Mouse (Mus musculus): ENCODE measurements around the gene Vat1.
A peak's percentile ranks its signal among the peaks of the same experiment; 100 is the strongest.
"Not testable (repeated sequence)": the region's sequence is repeated elsewhere in the genome, so short reads cannot be mapped to it uniquely, and the experiment has no call there.

Vat1 gene

GRCm38 (mm10) chr11:101441450-101442126 lies 24.4 kb downstream of the Vat1 start:
- not testable (repeated sequence) for DNase-seq

GRCm38 (mm10) chr11:101438006-101438405 lies 28.0 kb downstream of the Vat1 start:
- DNase-seq = not testable (repeated sequence)

- no peak for DNase-seq
Observed at GRCm38 (mm10) chr11:101436916-101437315, 29.1 kb downstream of the Vat1 start.

GRCm38 (mm10) chr11:101435831-101436230 lies 30.2 kb downstream of the Vat1 start:
- no peak for DNase-seq

- no peak for DNase-seq
Observed at GRCm38 (mm10) chr11:101433396-101433795, 32.6 kb downstream of the Vat1 start.

- no peak for DNase-seq
Observed at GRCm38 (mm10) chr11:101431327-101431726, 34.7 kb downstream of the Vat1 start.

GRCm38 (mm10) chr11:101426165-101426564 lies 39.9 kb downstream of the Vat1 start:
- no peak for DNase-seq

- DNase-seq = peak; percentile 99
Observed at GRCm38 (mm10) chr11:101424925-101425813, 40.9 kb downstream of the Vat1 start, which contains the start of the genes Rundc1 and Ptges3l. Gene Rundc1, plus strand, starts transcription at chr11:101425085. Gene Ptges3l, minus strand, starts transcription at chr11:101425333.

- DNase-seq = peak; percentile 21
Observed at GRCm38 (mm10) chr11:101424105-101424851, 41.8 kb downstream of the Vat1 start, which contains the start of gene Gm27029. Gene Gm27029, minus strand, starts transcription at chr11:101424796.

GRCm38 (mm10) chr11:101420148-101420547 lies 45.9 kb downstream of the Vat1 start:
- DNase-seq = no peak

GRCm38 (mm10) chr11:101419610-101420009 lies 46.4 kb downstream of the Vat1 start:
- DNase-seq = no peak

GRCm38 (mm10) chr11:101418991-101419390 lies 47.0 kb downstream of the Vat1 start:
- DNase-seq = no peak

- peak; percentile 93 for DNase-seq
Observed at GRCm38 (mm10) chr11:101417101-101417855, 48.8 kb downstream of the Vat1 start, which contains the start of gene Aarsd1. Gene Aarsd1, minus strand, starts transcription at chr11:101417615.

GRCm38 (mm10) chr11:101416433-101417100 lies 49.5 kb downstream of the Vat1 start:
- peak; percentile 30 for DNase-seq

- DNase-seq = no peak
Observed at GRCm38 (mm10) chr11:101415306-101415705, 50.7 kb downstream of the Vat1 start.
